In the genomic region with DNA sequence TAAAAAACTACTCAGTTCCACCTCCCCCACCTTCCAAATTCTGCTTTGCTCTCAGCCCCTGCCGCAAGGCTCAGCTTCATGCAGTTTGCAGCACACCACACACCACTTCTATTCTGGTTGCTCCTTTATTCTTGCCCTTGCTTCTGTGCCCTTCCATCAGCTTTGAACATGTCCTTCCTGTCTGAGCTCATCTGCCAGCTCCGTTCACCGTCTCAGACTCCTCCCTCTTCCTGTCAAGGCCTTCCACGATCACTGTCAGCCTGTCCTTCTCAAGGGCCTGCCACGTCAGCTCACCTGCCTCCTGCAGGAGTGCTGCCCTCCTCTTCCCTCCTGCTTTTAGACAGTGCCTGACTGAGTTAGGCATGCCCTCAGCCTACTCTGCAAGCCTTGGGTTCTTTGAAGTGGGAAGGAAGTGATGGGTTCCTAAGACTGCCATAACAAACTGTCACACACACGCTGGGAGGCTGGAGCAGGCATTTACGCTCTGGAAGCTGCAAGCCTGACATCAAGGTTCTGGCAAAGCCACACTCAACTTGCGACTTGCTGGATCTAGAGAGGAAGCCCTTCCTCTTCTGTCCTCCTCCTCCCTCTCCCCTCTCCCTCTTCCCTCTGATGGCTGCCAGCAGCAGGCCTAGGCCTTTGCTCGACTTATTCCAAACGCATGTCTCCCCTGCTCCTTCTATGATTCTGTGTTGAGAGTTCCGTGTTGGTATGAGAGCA, we compare ENCODE assay signal across 9 mouse cellular contexts.
DNase-seq lines count a peak whose midpoint lies in the region; ATAC-seq and TF ChIP-seq lines count a peak whose summit lies in the region.
"Had no signal": no experiment of that assay in that cellular context is flagged by ENCODE, and none has a peak within 500 bp of the region (broad histone marks: within the 10 kb centered on the region; RNA-seq: fewer than 3 reads in every experiment).

No protein-coding gene starts in this region.

- H3K27ac ChIP-seq in layer of hippocampus, adult 2 months, result peak overlapping the region; percentile 85
- peak overlapping the region; percentile 81 for H3K27ac ChIP-seq in heart, embryonic 13.5 days (replicated peaks)
- peak overlapping the region; percentile 68 for H3K27ac ChIP-seq in liver, embryonic 13.5 days

- no peak overlapping the region for H3K4me3 ChIP-seq in layer of hippocampus, adult 2 months
- no peak overlapping the region for H3K4me3 ChIP-seq in heart, embryonic 13.5 days
- H3K4me3 ChIP-seq in liver, embryonic 13.5 days (replicated peaks), result no peak overlapping the region
- H3K4me3 ChIP-seq: erythroblast, embryonic 14.5 days had no signal

- 27% methylated on average over 11 of the region's 11 CpGs for WGBS in heart, embryonic 13.5 days
- 39% methylated on average over 11 of the region's 11 CpGs for WGBS in liver, embryonic 13.5 days (ENCODE audit: insufficient replicate concordance)

- no peak for ATAC-seq in heart, embryonic 13.5 days (ENCODE audit: extremely low read depth, insufficient number of reproducible peaks, low FRiP score, low TSS enrichment)
- 0 out of 2 replicates have a peak, but pooled peaks have one; percentile 25 for ATAC-seq in liver, embryonic 13.5 days (ENCODE audit: low read depth)

- no peaks in the 10 kb centered on the region for H3K9me3 ChIP-seq in heart, embryonic 13.5 days
- H3K9me3 ChIP-seq in liver, embryonic 13.5 days (replicated peaks), result no peaks in the 10 kb centered on the region

- peaks cover 75% of the 10 kb centered on the region for H3K4me1 ChIP-seq in heart, embryonic 13.5 days
- H3K4me1 ChIP-seq in liver, embryonic 13.5 days (replicated peaks), result peaks cover 32% of the 10 kb centered on the region

- no peaks in the 10 kb centered on the region for H3K36me3 ChIP-seq in heart, embryonic 13.5 days
- H3K36me3 ChIP-seq in liver, embryonic 13.5 days, result no peaks in the 10 kb centered on the region

- peak overlapping the region; percentile 9; the same call in 1 of the 2 replicates for H3K4me2 ChIP-seq in heart, embryonic 13.5 days
- no peak overlapping the region for H3K4me2 ChIP-seq in liver, embryonic 13.5 days

- no peak for DNase-seq in layer of hippocampus, adult 2 months (ENCODE audit: low spot score in 2 of 2)
- no peak for DNase-seq in layer of hippocampus, adult 9-10 months (ENCODE audit: low spot score)
- peak; percentile 75 for DNase-seq in adrenal gland, postnatal 14 days
- no peak for DNase-seq in liver, embryonic 13.5 days
- DNase-seq in naive thymus-derived CD4-positive, alpha-beta T cell, adult 2 months (ENCODE audit: low read depth), result peak; percentile 96
- no peak for DNase-seq in right cerebral cortex, postnatal 4 days
- DNase-seq in gastrocnemius, adult 8-10 months (ENCODE audit: low spot score in 2 of 2), result no peak

- H3K9ac ChIP-seq in heart, embryonic 13.5 days, result peak overlapping the region; percentile 56
- H3K9ac ChIP-seq in liver, embryonic 13.5 days, result no peak overlapping the region

- no peak for TF ChIP-seq CTCF in layer of hippocampus, adult 2 months (conservative IDR thresholded peaks at IDR 0.05)

- no peaks in the 10 kb centered on the region for H3K27me3 ChIP-seq in heart, embryonic 13.5 days (replicated peaks)
- H3K27me3 ChIP-seq in liver, embryonic 13.5 days, result peaks cover 19% of the 10 kb centered on the region

Comparison
In these comparisons a context has a peak if more than half of its experiments do, and no peak if none do; other contexts are left out.
1. DNase-seq: peak in adrenal gland, postnatal 14 days (single experiment) and naive thymus-derived CD4-positive, alpha-beta T cell, adult 2 months (single experiment); none in layer of hippocampus, adult 2 months (0 of 2), layer of hippocampus, adult 9-10 months (single experiment), liver, embryonic 13.5 days (single experiment), right cerebral cortex, postnatal 4 days (single experiment) and gastrocnemius, adult 8-10 months (0 of 2).
2. Peak in every context shown above with its lines, with median percentiles within 50 percentile points of each other: H3K27ac ChIP-seq.